Mouse (Mus musculus) erythroblast, embryonic 14.5 days (primary cell): Measurements from ENCODE around the gene Ccdc33.

Source experiments
- GATA1 ChIP-seq: IDR thresholded peaks from 2 replicates; pipeline ENCODE4 v1.6.1; 2012; ENCODE audit warnings: low read length, inconsistent platforms, mixed read lengths
- TAL1 ChIP-seq: IDR thresholded peaks from 3 replicates; pipeline ENCODE4 v1.6.1; 2012; ENCODE audit warnings: low read length, inconsistent platforms, mixed read lengths

GRCm38 (mm10) chr9:58029635-58030034 lies 89.0 kb downstream of the Ccdc33 start:
- TF ChIP-seq TAL1: no peak
- TF ChIP-seq GATA1: no peak
